Mouse (Mus musculus): ENCODE data around the gene Egfl7.

Egfl7 gene

DNA sequence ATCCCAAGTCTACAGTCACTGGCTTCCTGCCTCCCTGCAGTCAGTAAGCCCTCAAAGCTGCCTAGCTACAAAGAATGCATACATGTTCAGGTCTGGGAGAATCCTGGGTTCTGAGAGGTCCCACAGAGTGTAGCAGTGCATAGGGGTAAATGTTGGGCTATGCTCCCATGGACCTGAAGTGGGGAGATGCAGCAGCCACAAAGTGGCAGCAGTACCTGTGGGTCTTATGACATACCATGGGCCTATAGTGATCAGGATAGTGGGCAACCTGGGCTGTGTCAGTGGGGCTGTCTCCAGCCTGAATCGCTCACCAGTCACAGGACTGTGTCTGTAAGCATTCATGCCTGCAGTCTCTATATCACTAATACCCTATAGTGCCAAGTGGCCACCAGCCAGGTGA is at the start of gene Egfl7:
Gene Egfl7 (plus strand): TSS at position 301 of the 400 bp plus-strand sequence.
- DNase-seq (ENCODE audit: low spot score), result no peak

DNA sequence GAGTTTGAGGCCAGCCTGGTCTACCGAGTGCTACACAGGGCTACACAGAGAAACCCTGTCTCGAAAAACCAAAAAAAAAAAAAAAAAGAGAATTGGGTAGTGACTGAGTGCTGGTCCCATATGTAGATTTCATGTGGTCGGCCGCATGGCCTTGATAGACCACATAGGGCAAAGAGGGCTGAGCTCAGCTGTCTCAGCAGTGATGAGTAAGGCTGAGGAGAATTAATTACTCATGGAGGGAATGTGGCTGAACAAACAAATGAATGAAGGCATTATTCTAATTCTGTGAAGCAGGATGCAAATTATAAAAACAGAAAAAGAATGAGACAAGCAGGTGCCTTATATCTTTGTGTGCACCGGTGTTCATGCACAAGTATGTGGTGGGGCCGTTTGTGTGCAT is 48.0 kb upstream of the Egfl7 start:
- DNase-seq (ENCODE audit: low spot score), result no peak

DNA sequence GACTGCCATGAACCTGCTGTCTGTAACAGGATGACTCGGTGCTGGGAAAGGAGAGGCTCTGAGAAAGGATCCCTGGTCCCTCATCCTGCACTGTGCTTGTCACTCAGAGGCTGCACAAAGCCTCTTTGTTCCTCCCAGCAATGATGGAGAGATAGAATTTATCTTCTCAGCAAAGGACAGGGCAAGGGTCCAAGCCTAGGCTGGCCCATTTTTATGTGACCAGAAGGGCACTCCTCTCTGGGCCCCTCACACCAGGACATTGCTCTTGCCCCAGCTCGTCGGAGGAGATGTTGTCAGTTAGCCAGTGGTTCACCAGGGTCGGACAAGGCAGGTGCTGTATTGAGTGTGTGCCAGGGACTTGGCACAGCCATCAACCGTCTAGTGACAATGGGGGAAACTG is 46.6 kb upstream of the Egfl7 start:
- no peak for DNase-seq (ENCODE audit: low spot score)

DNA sequence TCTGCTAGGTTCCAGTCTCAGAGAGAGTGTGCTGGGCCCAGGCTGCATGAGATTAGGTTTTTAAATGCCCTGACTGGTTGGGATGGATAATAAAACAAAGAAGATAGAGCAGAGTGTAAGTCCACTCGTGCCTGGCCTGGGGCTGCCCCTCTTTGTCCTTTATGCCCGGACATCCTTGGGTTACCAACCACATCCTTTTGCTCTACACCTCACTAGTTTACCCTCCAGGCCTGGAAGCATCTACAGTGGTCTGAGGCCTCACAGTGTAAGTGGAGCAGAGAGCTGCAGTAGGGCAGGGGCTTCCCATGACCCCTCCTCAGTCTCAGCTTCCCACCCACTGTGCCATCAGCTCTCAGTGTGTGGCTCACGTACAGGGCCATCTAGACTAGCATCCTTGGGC is 45.7 kb upstream of the Egfl7 start:
- DNase-seq (ENCODE audit: low spot score), result no peak

DNA sequence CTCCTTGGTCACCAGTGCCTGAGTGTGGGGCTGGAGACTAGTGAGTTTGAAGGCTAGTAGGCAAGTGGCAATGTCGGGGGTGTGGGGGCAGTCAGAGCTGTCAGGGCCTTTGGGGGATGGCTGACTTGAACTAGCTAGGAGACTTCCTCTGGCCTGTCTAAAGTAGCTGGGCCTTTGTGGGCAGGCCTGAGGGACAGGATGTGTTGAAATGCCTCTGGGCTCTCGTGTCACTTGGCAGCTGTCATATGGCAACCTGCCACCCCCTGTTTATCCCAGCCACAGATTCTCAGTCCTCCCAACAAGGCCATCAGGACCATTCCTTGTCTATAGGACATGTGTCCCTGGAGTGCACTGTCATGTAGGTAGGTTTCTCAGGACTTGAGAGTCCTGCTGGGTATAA is 45.2 kb upstream of the Egfl7 start:
- no peak for DNase-seq (ENCODE audit: low spot score)

DNA sequence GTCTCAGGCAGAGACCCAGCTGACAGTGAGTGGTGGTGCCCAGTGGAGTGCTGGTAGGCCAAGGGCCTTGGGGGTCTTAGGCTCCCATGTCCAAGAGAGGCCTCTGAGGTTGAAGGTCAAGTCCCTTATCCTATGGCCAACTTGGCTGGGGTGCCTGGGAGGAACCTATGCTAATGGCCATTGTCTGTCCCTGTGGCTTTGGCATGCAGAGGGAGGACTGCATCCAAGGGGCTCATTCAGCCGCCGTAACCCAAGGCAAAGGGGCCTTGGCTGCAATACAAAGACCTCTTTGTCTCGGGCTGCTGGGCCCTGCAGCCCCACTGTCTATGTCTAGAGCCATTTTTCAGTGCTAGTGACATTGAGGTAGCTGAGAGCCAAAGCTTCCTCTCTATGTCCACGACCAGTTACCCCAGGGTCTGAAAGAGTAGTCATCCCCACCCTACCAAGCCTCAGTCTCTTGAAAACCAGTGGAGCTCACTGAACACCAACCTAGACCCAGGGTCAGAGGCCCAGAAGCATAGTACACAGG is 44.2 kb upstream of the Egfl7 start:
- DNase-seq (ENCODE audit: low spot score), result peak; percentile 31

GRCm38 (mm10) chr2:26539516-26539915 is 40.3 kb upstream of the Egfl7 start:
- DNase-seq (ENCODE audit: low spot score), result no peak

- no peak for DNase-seq (ENCODE audit: low spot score)
Observed at GRCm38 (mm10) chr2:26540721-26541120, 39.1 kb upstream of the Egfl7 start.

DNA sequence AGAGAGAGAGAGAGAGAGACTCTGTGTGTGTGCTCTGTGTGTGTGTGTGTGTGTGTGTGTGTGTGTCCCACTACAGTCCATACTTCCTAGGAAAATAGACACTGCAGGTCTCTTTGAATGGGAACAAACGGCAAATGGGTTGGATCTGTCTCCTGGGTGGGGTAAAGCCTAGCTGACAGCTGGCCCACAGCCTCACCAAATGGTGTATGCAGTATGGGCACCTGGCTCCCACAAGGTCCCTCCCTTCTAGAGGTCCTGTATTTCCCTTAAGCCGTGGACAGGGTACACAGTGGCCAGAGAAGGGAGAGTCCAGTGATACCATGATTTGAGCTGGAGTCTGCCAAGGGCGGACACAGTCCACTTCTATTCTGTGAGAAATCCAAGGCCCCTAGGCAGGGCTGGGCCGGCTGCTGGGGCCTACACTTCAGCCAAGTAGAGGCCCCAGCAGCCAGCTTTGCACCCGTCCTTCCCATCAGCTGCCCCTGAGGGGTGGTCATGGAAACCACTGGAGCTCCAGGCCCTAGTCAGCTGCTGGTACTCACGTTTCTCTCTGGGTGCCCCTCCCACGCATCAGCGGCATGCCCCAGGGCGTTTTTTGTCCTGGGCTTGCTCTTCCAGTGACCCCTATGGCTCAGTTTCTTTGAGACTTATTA is 38.4 kb upstream of the Egfl7 start:
- no peak for DNase-seq (ENCODE audit: low spot score)

- DNase-seq (ENCODE audit: low spot score), result no peak
Observed at GRCm38 (mm10) chr2:26543155-26543554, 36.7 kb upstream of the Egfl7 start.

DNA sequence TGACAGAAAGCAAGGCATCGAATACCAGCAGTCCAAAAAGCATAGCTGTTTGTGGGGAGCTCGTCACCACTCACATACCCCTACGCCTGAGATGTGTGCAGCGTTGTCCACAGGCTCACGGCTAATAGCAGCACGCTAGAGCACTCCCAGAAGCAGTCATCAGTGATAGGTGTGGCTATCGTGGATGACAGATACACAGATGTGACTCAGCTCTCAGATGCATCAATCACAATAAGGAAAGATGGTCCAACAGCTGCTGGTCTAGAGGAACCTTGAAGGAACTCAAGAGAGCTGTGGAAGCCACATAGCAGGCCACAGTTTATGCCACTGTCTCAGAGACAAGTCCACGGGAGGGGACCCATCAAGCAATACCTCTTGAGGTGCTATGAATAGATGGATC is 36.0 kb upstream of the Egfl7 start:
- no peak for DNase-seq (ENCODE audit: low spot score)

- no peak for DNase-seq (ENCODE audit: low spot score)
Observed at GRCm38 (mm10) chr2:26544265-26544664, 35.5 kb upstream of the Egfl7 start.

GRCm38 (mm10) chr2:26547481-26547880 is 32.3 kb upstream of the Egfl7 start:
- DNase-seq (ENCODE audit: low spot score), result no peak

DNA sequence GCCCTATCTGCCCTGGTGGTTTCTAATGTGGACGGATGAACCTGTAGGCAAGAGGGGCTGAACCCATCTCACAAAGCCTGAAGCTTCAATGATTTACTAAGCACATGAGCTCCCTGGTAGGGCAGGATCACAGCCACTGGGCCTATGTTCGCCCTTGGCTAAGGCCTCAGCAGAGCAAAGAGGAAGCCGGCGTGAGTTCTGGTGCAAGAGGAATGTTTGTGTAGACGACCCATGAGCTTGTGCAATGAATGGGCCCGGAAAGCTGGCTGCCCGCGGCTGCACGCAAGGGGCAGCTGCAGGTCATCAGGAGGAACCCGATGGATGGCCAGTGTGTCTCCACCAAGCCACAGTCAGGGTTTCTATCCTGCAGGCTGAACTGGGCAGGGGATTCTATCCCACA is 30.0 kb upstream of the Egfl7 start:
- DNase-seq (ENCODE audit: low spot score), result no peak

DNA sequence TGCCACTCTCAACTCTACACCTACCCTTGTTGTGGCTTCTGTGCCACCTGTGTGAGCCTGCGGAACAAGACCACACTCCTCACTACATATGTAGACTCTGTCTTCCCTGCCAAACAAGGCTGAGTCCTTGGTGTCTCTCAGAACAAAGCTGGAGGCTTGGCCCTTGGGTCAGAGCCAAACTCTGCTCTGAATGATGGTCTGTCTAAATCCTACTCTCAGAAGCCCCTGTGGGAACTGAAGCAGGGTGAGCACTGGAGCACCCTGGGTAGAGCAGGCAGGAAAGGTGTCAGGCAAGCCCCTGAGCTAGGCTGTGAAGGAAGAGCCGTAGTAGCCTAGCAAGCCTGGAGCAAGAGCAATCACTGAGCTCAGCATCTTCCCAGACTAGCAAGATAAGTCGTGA is 29.6 kb upstream of the Egfl7 start:
- DNase-seq (ENCODE audit: low spot score), result no peak

DNA sequence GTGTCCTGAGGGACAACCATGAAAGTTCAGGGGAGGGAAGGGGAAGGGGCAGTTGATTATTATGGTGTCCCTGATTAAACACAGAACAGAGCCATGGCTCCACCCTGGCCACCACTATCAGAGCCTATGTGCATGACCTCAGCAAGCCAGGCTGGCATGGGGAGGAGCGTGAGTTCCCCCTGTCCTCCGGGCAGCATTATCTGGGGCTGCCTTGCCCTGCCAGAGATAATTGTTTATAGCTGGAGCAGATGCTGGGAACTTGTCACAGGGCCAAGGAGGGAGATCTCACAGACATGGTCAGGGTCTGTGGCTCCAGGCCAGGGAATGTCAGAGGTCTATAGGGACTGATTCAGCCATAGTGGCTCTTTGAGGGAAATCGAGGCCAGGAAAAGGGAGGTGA is 29.0 kb upstream of the Egfl7 start:
- DNase-seq (ENCODE audit: low spot score), result no peak

GRCm38 (mm10) chr2:26551446-26551845 is 28.4 kb upstream of the Egfl7 start:
- no peak for DNase-seq (ENCODE audit: low spot score)

- DNase-seq (ENCODE audit: low spot score), result no peak
Observed at GRCm38 (mm10) chr2:26552066-26552465, 27.7 kb upstream of the Egfl7 start.

- DNase-seq (ENCODE audit: low spot score), result no peak
Observed at GRCm38 (mm10) chr2:26553904-26554303, 25.9 kb upstream of the Egfl7 start.

- DNase-seq (ENCODE audit: low spot score), result no peak
Observed at GRCm38 (mm10) chr2:26555076-26555475, 24.7 kb upstream of the Egfl7 start.

GRCm38 (mm10) chr2:26556535-26556993 is 23.2 kb upstream of the Egfl7 start:
- no peak for DNase-seq (ENCODE audit: low spot score)

GRCm38 (mm10) chr2:26560506-26560905 is 19.3 kb upstream of the Egfl7 start:
- DNase-seq (ENCODE audit: low spot score), result no peak

DNA sequence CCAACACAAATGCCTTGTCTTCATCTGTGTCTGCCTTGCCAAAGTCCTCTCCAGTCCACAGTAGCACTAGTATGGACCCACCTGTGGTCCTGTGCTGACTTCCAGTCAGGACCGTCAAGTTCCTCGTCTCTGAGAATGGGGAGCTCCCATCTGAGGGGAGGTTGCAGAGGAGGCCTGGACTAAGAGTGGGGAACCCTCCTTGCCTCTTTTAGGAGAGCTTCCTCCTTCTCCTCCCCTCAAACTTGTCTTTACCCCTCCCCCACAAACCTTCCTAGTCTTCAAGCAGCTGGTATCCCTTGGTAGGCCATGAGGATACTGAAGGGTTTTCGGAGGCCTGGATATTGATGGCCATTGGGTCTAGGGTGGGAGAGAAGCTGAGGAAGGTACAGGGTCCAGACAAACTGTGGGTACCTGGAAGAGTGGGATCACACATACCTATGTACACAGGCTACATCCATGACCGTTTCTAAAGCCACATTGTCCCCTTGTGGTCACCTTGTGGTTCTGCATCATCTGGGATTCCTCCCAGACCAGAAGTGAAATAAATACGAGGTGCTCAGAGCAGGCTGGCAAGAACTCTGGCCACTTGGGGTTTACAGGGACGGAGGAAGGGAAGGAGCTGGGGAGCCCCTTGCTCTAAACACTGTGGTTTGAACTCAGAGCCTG is 18.3 kb upstream of the Egfl7 start:
- no peak for DNase-seq (ENCODE audit: low spot score)

DNA sequence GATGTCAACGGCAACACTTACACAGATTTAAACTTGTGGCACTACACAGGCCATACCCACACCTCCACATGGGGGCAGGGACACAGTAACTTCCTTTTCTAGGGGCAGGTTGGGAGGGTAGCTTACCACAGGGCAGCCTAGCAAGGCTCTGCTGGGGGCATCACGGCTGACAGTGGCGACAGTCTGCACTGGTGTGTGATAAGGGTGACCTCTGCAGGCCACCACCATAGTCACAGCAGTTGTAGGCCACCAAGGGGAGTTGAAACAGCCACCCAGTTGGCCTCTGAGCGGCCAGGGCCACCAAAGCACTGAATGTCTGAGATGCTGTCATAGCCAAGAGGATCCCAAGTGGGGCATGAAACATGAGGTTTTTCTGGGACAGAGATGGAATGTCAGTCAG is 13.6 kb upstream of the Egfl7 start:
- DNase-seq (ENCODE audit: low spot score), result no peak

All from left cerebral cortex, adult 11 months (tissue).